Mouse (Mus musculus) Muller cell, postnatal 12 days (primary cell): ENCODE measurements around the gene Trim16.

Experiments
- DNase-seq: peaks from one replicate; pipeline ENCODE4 v3.0.0-alpha.2; 2015; ENCODE audit errors: inconsistent ontology term

The Trim16 gene

GRCm38 (mm10) chr11:62891763-62892162, 71.7 kb downstream of the Trim16 start:
- DNase-seq = no peak
